1 mouse cellular context compared by ENCODE assay signal in the genomic region with DNA sequence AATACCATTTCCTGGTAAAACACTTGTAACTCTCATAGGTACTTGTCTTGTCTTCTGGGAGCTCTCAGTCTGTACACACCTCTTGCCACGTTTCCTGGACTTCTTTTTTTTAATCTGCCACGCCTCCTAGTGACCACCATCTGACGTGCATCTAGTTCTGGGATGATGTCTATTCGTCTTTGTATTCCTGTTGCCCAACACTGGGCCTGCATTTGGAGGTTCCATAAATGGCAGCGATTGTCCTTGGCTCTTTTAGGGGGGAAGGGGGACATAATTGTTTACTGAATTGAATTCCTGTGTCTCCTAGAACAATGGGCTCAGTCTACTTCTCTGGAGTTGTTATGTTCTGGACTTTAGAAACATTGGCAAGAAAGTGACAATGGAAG.
TF ChIP-seq lines count a peak whose summit lies in the region.

No protein-coding gene starts in this region.

TF ChIP-seq in MEL, 35 proteins besides CTCF, POLR2A, EP300 and RAD21 (continued from another document):
- peak; percentile 62 for TF ChIP-seq SIN3A (IDR thresholded peaks at IDR 0.05; ENCODE audit: low read length)
- TF ChIP-seq MAX (IDR thresholded peaks at IDR 0.05; ENCODE audit: low read length): peak; percentile 69
- TF ChIP-seq SMC3 (IDR thresholded peaks at IDR 0.05; ENCODE audit: low read depth, low read length): 0 out of 2 replicates have a peak, but pooled peaks have one; percentile 6
- TF ChIP-seq UBTF (IDR thresholded peaks at IDR 0.05; ENCODE audit: borderline replicate concordance, insufficient read depth, low read depth, low read length): no peak
- no peak for TF ChIP-seq NRF1 (IDR thresholded peaks at IDR 0.05; ENCODE audit: insufficient read depth, low read depth, low read length, poor library complexity, severe bottlenecking)
- no peak for TF ChIP-seq TAL1 (IDR thresholded peaks at IDR 0.05; ENCODE audit: low read length)
- TF ChIP-seq USF1 (IDR thresholded peaks at IDR 0.05; ENCODE audit: low read depth, low read length): no peak
- TF ChIP-seq GABPA (IDR thresholded peaks at IDR 0.05; ENCODE audit: low read depth, low read length): no peak
- peak; percentile 74 for TF ChIP-seq ZNF384 (IDR thresholded peaks at IDR 0.05; ENCODE audit: low read depth, low read length)
- TF ChIP-seq POLR2AphosphoS2 (IDR thresholded peaks at IDR 0.05; ENCODE audit: low read length): no peak; the same call in 1 of the 2 replicates
